Mouse (Mus musculus) Patski (cell line): ENCODE results near the gene Prr29. TPM values are rescaled to one million over a fixed set of nuclear protein-coding genes. Genes with fewer than 3 reads are reported as not detected.

Experiments
- ATAC-seq: fragments of 100-300 bp; one replicate; pipeline ENCODE4 v1.8.0; 2021
- CTCF ChIA-PET: fragments of 350-600 bp; sonication (Branson Sonifier 250); formaldehyde crosslinking; loops from one replicate; lab custom pipeline; 2022; ENCODE audit warnings: inconsistent platforms; lab: Charles Lee
- POLR2A ChIA-PET: fragments of 350-600 bp; sonication (Branson Sonifier 250); formaldehyde crosslinking; loops from one replicate; lab custom pipeline; 2022; ENCODE audit warnings: antibody characterized with exemption, inconsistent platforms; lab: Charles Lee
- DNase-seq: peaks from one replicate; pipeline ENCODE4 v3.0.0-alpha.2; 2011; ENCODE audit warnings: low read depth, low spot score
- H3K27me3 ChIP-seq: fragments of 371-371 bp; one replicate; pipeline ENCODE4 v1.5.1; 2021
- CTCF ChIP-seq: fragments of 100-300 bp; IDR thresholded peaks from one replicate; pipeline ENCODE4 v1.5.1; 2021
- in situ Hi-C: fragments of 300-500 bp; cut with MboI; formaldehyde crosslinking; loops from 3 replicates; pipeline ENCODE4 v1.11.1; 2018; ENCODE audit warnings: low pct_unique_long_range_greater_than_20kb, mixed read lengths
- polyA plus RNA-seq: library from polyadenylated mRNA; unstranded; gene quantifications from one replicate; pipeline ENCODE4 v1.2.3, GENCODE M21; 2021

The Prr29 gene
- not detected for polyA plus RNA-seq

DNA sequence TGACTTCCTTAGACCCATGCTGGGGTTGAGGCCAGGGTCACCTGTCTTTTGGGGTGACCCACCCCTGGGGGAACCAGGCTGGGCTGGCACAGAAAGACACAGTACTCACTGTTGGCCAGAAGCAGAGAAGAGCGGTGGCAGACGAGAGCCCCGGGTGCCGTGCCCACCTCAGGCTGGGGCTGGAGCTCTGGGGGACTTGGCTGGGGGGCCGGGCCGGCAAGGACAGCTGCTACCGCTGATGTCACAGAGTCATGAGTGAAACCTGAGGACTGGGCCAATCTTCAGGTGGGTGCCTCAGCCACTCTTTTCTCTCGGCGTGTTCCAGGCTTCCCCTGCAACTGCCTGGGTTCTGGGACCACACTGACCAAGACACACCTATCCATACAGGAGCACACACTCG is at the start of gene Prr29:
Gene Prr29, plus strand, starts transcription at position 107 of the 400 bp plus-strand sequence.
- H3K27me3 ChIP-seq, result peaks cover 12% of the 10 kb centered on the region
- ChIA-PET POLR2A (interaction anchor here (0.7 kb wide), 1 partner anchor 288 kb away, joined by 3 read pairs; no protein-coding TSS in a partner anchor), CTCF (interaction anchor here (2.0 to 2.2 kb wide), 2 partner anchors 26 to 61 kb away, joined by 5 to 7 read pairs; no protein-coding TSS in a partner anchor)
- in situ Hi-C loops, result no loop called here
- no peak for TF ChIP-seq CTCF
- no peak for DNase-seq
- no peak for ATAC-seq

DNA sequence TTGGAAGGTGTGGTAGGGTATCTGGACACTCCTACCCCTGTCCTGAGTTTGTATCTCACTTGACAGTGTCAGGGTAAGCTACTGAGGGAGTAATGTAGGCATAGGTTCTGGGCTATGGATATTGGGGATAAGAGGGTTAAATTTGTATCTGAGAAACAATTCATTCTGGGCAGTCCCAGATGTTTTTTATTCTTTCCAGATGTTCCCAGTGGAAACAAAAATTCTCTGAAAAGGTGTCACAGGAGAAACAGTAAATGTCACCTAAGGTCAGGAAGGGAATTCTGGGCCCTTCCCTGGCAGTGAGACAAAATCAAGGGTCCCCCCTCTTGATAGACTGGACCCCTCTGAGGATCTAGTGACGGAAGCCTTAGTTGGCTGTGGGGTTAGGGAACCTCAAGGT is 48.9 kb upstream of the Prr29 start:
- CTCF ChIA-PET, result interaction anchor here (1.5 kb wide), 1 partner anchor 13 kb away, joined by 5 read pairs; no protein-coding TSS in a partner anchor
- no peaks in the 10 kb centered on the region for H3K27me3 ChIP-seq
- TF ChIP-seq CTCF, result no peak
- DNase-seq, result no peak
- POLR2A ChIA-PET, result interaction anchor here (0.7 kb wide), 1 partner anchor 365 kb away, joined by 4 read pairs; no protein-coding TSS in a partner anchor
- no peak for ATAC-seq
- in situ Hi-C loops, result no loop called here

GRCm38 (mm10) chr11:106317801-106318200 is 47.5 kb upstream of the Prr29 start:
- no peaks in the 10 kb centered on the region for H3K27me3 ChIP-seq
- POLR2A ChIA-PET, result no interaction called here
- in situ Hi-C loops, result no loop called here
- TF ChIP-seq CTCF, result no peak
- CTCF ChIA-PET, result interaction anchor here (1.1 kb wide), 1 partner anchor 12 kb away, joined by 3 read pairs; no protein-coding TSS in a partner anchor
- ATAC-seq (no peak), DNase-seq (no peak)

DNA sequence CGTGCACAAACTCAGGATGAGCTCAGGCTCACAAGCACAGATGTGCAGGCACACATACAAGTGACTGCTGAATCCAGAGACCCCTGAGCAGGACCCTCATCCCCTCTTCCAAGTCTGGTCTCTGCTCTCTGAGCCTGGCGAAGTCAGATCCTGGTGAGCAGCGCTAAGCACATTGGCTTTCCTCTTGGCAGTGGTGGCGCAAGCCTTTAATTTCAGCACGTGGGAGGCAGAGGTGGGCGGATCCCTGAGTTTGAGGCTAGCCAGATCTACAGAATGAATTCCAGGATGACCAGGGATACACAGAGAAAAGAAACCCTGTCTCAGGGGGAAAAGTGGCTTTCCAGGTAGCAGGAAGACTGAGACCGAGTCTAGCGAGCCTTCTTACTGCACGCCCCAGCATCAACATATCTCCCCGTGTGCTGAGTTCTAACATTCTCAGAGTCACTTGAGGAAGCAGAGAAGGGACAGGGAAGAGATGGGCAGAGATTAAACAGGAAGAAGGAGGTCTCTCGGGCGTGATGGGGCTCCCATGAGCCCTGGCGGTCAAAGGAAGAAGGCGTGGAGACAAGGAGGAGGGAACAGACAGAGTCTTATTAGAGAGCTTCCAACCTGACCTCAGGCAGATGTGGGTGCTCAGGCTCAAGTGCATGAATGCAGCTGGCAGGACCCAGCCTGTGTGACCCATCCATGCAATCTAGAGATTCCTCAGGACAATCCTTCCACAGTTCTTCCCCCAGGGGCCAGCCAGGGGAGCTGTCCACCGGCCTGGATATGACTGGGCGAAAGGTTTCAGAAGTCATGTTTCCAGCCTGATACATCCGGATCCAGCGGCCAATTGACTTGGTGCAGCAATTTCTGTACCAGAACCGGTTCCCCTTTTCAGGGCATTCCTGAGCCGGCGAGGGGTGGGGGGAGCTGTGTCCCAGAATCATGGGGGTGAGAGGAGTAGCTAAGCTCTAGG is 46.6 kb upstream of the Prr29 start:
- TF ChIP-seq CTCF, result no peak
- no peaks in the 10 kb centered on the region for H3K27me3 ChIP-seq
- in situ Hi-C loops, result no loop called here
- CTCF ChIA-PET, result interaction anchor here (1.1 to 1.3 kb wide), 2 partner anchors 11 to 16 kb away, joined by 3 read pairs; no protein-coding TSS in a partner anchor
- ATAC-seq, result no peak
- DNase-seq, result no peak
- POLR2A ChIA-PET, result no interaction called here

GRCm38 (mm10) chr11:106324858-106325257 is 40.4 kb upstream of the Prr29 start:
- POLR2A ChIA-PET, result interaction anchor here (1.1 kb wide), 1 partner anchor 22 kb away, joined by 3 read pairs; no protein-coding TSS in a partner anchor
- ATAC-seq (no peak), DNase-seq (peak; percentile 50)
- no peaks in the 10 kb centered on the region for H3K27me3 ChIP-seq
- in situ Hi-C loops, result loop anchor here (5.0 kb wide), 2 partner anchors 43 to 67 kb away; no protein-coding TSS in a partner anchor
- no peak for TF ChIP-seq CTCF
- CTCF ChIA-PET, result interaction anchor here (1.0 to 2.1 kb wide), 5 partner anchors 11 to 68 kb away, joined by 3 to 10 read pairs (median 4); partner anchors contain the start of genes Cd79b, Psmc5 and Tcam1

DNA sequence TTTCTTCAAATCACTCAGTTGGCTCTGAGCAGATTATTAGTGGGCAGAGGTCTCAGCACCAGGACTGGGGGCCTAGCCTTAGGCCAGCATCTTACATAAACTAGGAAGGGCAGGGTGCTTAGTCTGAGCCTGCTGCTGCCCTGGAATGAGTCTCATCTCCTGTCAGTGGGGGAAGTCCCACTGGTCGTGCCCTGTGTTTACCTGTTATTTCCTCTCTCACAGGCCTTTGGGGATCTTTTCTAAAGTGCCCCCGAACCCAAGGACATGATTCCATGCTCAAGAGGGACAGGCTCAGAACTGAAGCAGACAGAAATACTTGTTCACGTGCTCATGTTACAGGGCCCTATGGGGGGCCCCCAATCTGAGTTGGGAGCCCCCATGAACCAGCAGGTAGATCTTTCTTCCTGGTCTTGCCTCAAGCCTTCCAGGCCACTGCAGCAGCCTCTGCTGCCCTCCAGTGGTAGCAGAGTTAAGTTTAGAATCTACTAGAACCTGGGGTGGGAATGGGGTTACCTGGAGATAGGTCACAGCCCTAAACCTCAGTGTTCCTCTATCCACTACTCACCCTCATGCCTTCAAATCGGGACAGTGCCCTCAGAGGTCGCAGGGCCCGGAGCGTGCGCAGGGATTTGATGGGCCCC is 39.6 kb upstream of the Prr29 start:
- POLR2A ChIA-PET, result interaction anchor here (1.1 kb wide), 1 partner anchor 23 kb away, joined by 3 read pairs; no protein-coding TSS in a partner anchor
- peak; percentile 51 for ATAC-seq
- DNase-seq, result peak; percentile 25
- in situ Hi-C loops, result loop anchor here (5.0 kb wide), 2 partner anchors 43 to 67 kb away; no protein-coding TSS in a partner anchor
- no peaks in the 10 kb centered on the region for H3K27me3 ChIP-seq
- CTCF ChIA-PET, result interaction anchor here (1.0 to 2.1 kb wide), 5 partner anchors 18 to 69 kb away, joined by 3 to 10 read pairs (median 3); partner anchors contain the start of genes Psmc5 and Tcam1
- TF ChIP-seq CTCF, result no peak

DNA sequence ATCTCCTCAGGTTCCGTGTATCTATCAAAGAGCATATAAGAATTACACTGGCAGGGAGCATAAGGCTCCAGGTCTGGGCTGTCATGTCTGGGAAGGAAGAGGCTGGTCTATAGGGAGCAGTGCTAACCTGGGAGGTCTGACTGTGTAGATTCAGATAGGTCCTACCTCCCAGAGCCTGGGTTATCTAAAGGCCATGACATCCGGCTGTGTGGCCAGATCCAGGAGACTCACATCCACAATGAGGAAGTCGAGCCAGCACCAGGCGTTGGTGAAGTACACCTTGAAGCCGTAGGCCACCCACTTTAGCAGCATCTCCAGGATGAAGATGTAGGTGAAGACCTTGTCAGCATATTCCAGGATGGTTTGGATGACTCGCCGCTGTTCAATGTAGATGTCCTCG is 38.8 kb upstream of the Prr29 start:
- ChIA-PET CTCF (no interaction called here), POLR2A (interaction anchor here (0.5 kb wide), 1 partner anchor 202 kb away, joined by 5 read pairs; no protein-coding TSS in a partner anchor)
- TF ChIP-seq CTCF, result no peak
- in situ Hi-C loops, result loop anchor here (5.0 kb wide), 2 partner anchors 44 to 66 kb away; no protein-coding TSS in a partner anchor
- ATAC-seq (no peak), DNase-seq (no peak)
- H3K27me3 ChIP-seq, result no peaks in the 10 kb centered on the region

DNA sequence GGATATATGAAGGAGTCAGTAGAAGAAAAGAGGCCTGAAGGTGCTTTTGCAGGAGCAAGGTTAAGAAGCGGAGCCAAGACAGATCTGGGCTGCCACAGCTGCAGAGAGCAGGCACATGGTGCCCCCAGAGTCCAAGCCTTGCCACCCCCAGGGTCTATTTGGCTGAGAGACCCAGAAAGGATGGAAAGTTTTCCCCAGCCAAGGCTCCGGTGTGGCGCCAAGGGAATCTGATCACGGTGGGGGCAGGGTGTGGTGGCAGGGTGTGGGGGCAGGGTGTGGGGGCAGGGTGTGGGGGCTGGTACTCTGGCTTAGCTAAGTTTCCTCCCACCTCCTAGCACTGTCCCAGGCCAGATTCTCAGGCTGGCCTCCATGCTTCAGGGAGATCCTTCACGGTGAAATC is 36.8 kb upstream of the Prr29 start:
- DNase-seq (no peak), ATAC-seq (no peak)
- CTCF ChIA-PET, result interaction anchor here (1.3 kb wide), 1 partner anchor 25 kb away, joined by 6 read pairs; no protein-coding TSS in a partner anchor
- POLR2A ChIA-PET, result no interaction called here
- in situ Hi-C loops, result loop anchor here (5.0 kb wide), 2 partner anchors 46 to 64 kb away; no protein-coding TSS in a partner anchor
- no peaks in the 10 kb centered on the region for H3K27me3 ChIP-seq
- no peak for TF ChIP-seq CTCF

DNA sequence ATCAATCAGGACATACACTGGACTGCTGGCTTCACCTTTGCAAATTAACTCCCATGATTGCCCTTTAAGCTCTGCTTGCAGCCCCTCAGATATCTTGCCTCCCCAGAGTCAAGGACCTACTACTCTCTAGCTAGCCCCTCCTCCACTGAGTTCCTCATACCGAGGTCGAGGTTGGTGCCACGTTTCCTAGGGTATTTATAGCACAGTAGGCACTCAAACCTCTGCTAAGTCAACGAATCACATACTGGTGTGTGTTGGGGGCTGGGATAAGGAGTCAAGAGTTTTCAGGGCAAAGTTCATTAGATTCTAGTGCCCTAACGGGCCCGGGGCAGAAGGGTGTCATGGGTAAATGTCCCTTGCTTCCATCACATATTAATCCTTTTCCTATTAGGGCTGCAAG is 36.1 kb upstream of the Prr29 start:
- in situ Hi-C loops, result loop anchor here (5.0 kb wide), 2 partner anchors 47 to 63 kb away; no protein-coding TSS in a partner anchor
- no peaks in the 10 kb centered on the region for H3K27me3 ChIP-seq
- POLR2A ChIA-PET, result no interaction called here
- CTCF ChIA-PET, result interaction anchor here (1.2 to 1.4 kb wide), 3 partner anchors 11 to 38 kb away, joined by 3 to 6 read pairs (median 4); no protein-coding TSS in a partner anchor
- no peak for ATAC-seq
- no peak for DNase-seq
- TF ChIP-seq CTCF, result no peak
